Mouse (Mus musculus) retina, postnatal 7 days (tissue): ENCODE results near the gene Usf2.

Experiments used
- DNase-seq: peaks from one replicate; pipeline ENCODE4 v3.0.0-alpha.2; 2012; ENCODE audit warnings: low read depth, low spot score

Usf2 gene

GRCm38 (mm10) chr7:30956756-30957366 is at the start of gene Usf2:
Usf2 (minus strand) TSS chr7:30956803.
- peak; percentile 77 for DNase-seq

GRCm38 (mm10) chr7:31002650-31003049 is 46.0 kb upstream of the Usf2 start:
- DNase-seq = no peak

GRCm38 (mm10) chr7:31000505-31001020 is 44.0 kb upstream of the Usf2 start:
- peak; percentile 37 for DNase-seq

DNA sequence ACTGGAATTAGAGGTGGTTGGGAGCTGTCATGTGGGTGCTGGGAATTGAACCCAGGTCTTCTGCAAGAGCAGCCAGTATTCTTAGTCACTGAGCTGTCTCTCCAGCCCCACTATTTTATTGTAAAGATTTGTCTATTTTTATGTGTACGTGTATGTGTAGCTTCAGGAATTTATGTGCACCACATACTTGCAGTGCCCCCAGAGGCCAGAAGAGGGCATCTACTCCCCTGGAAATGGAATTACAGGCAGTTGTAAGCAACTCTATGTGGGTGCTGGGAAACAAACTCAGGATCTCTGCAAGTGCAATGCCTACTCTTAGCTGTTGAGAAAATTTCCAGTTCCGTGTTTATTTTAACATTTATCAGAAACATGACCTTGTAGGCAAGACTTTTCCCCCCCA is 39.9 kb upstream of the Usf2 start:
- no peak for DNase-seq

GRCm38 (mm10) chr7:30993986-30994385 is 37.4 kb upstream of the Usf2 start:
- no peak for DNase-seq

GRCm38 (mm10) chr7:30992148-30992547 is 35.5 kb upstream of the Usf2 start:
- DNase-seq = no peak

DNA sequence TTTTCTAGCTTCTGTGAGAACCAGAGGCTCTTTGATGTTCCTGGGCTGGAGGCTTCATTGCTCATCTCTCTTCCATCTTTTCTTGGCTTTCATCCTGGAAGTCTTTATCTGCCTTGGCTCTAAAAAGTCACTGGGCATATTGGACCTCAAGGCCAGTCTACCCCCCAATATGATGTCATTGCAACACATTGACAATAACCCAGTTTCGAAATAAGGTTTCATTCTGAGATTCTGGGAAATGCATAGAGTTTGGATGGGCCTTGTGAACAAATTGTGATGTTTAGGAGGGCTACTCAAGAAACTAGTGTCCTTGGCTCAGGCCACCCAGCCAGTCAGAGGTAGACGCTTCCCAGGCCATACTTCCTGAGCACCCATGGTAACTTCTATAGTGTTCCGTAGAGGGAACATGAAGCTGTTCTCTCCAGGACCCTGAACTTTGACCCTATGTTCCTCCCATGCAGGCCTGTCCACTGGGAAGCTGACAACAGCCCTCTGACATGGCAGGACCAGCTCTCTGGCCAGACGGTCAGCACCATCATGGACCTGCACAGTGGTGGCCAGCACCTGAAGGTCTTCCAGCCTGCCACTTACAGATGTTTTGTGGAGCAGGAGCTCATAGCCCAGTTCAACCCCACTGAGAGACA is 32.0 kb upstream of the Usf2 start:
- DNase-seq = no peak

DNA sequence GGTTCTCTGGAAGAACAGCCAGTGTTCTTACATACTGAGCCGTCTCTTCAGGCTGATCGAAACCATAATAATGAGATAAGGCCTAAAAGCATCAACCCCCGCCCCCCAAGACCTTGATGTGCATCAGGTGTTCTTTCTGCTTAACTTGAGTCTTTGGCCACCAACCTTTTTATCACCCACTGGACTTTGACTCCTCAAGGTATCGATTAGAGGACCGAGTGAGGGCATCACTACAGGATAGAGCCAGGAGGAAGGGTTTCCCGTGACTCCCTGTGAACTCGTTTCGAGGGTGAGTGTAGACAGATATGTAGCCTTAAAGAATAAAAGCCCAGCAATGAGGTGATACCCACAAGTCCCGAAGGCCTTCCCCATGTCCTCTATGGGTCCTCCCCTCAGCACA is 28.8 kb upstream of the Usf2 start:
- no peak for DNase-seq

DNA sequence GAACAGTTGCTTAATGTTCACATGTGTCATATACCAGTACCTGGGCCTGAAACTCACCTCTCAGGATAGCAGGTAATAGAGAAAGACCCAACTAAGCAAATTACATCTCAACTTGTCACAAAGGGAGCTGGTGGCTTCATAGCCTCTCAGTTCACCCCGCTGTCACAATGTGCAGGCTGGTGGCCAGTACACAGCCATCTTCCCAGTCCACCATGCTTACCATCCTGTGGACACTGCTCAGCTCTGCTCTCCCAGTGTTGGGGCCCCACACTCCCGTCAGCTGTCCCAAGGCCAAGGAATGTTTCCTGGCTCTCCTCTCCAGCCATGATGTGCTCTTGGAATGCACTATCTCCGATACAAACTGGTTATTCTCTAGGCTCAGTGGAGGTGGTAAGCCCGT is 25.1 kb upstream of the Usf2 start:
- no peak for DNase-seq

DNA sequence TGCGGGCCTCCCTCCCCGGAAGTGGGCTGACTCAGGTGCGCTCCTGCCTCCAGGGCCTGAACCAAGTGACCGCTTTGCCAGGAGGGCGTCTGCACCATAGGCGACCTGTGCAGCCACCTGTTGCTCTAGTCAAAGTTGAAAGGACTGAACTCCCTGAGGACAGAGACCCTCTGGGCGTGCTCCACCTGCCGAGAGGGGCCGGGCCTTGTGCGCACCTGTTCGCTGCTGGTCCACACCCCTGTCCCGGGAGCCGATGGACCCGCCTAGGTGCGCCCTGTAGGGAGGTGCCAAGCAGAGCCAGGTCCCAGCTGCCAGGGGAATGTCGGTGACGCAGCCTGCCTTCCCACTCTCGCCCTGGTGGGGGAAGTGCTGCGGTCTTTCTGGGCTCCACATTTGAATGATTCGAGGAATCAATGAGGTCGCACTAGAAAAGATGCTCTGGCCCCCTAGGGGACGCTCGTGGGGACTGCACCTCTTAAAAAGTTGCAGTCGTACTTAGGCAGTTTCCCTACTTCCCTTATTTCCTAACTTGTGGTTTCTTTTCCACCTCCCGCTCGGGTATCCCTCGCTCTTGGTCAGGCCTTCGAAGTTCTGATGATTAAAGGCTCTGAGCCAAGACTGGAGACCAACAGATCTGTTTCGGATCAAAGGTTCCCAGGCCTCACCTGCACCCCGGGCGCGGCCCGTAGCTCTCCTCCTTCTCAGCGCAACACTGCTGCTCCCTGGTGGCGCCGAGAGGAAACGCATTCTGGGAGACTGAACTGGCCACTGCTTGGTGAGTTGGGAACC is 17.1 kb upstream of the Usf2 start, which contains the start of gene Fam187b:
Gene Fam187b, plus strand, starts transcription at position 290 of the 789 bp plus-strand sequence.
- peak; percentile 70 for DNase-seq

DNA sequence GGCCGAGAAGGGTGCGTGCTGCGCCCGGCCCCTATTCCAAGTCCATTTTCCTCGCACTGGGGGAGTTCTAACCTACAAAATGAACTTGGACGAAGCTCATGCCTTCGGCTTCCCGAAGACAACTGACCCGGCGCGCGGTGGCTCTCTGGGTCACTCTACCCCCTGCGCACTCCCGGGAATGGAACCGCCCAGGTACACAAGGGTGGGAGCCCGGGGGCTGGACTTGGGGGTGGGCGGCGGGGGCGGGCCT is 16.6 kb upstream of the Usf2 start, which contains the start of gene Lsr:
Gene Lsr, minus strand, starts transcription at position 214 of the 250 bp plus-strand sequence.
- no peak for DNase-seq

- DNase-seq = no peak
These were observed 16.0 kb upstream of the Usf2 start for GRCm38 (mm10) chr7:30972426-30973250.

GRCm38 (mm10) chr7:30971901-30972300 is 15.3 kb upstream of the Usf2 start:
- no peak for DNase-seq

- no peak for DNase-seq
These were observed 12.6 kb upstream of the Usf2 start for GRCm38 (mm10) chr7:30969174-30969573.

GRCm38 (mm10) chr7:30968611-30969010 is 12.0 kb upstream of the Usf2 start:
- DNase-seq = no peak

GRCm38 (mm10) chr7:30966657-30967056 is 10.1 kb upstream of the Usf2 start:
- DNase-seq = no peak

DNA sequence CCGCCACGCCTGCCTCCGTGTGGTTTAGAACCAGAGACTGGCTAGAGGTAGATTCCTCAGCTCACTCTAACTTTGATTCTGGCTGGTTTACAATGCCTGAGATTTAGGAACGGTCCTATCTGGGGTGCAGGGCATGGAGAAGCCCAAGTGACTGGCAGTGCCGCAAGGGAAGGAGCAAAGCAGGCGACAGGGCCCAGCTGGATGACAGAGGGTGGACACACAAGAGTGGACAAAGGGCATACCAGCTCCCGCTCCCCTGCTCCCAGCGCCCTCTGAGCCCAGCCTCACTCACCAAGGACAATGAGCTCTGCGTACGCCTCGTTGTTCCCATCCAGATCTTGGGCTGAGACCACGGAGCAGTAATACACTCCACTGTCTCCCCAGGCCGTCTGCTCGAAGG is 9.1 kb upstream of the Usf2 start:
- DNase-seq = no peak

DNA sequence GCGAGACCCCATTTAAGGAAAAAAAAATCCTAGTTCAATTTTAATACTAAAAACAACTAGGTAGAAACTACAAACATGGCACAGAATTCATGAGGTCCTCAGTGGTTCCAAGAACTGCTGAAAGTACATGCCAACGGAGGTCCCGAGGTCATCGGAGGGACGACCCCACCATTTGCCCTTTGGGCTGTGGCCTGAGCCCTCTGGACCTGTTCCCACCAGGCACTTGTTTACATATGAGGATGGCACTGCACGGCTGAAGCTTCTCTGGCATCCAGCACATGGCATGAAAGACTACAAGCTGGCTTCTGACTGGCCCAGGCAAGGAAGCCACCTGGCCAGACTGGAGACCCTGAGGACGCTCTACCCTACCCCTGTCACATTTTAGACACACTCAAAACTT is 7.8 kb upstream of the Usf2 start:
- no peak for DNase-seq

DNA sequence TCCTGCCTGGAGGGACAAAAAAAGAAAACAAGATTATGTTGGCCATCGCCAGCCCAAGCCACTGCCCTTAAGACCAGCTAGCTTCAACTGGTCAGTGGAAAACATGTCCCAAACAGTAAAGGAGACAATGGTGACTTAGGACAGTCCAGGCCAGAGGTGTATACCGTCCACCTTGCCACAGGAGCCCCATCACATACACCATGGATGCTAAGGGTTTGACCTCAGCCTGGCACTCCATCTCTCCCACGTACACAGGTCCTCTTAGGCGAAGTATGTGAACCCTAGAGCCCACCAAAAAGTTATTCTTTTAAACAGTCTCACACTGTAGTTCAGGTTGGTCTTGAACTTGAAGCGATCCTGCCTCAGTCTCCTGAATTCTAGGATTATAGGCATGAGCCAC is 6.3 kb upstream of the Usf2 start:
- DNase-seq = no peak

GRCm38 (mm10) chr7:30959786-30960349 is 3.3 kb upstream of the Usf2 start:
- DNase-seq = no peak

- no peak for DNase-seq
These were observed 2.4 kb upstream of the Usf2 start for GRCm38 (mm10) chr7:30958866-30959487.
